12 mouse cellular contexts compared by ENCODE assay signal in the genomic region with DNA sequence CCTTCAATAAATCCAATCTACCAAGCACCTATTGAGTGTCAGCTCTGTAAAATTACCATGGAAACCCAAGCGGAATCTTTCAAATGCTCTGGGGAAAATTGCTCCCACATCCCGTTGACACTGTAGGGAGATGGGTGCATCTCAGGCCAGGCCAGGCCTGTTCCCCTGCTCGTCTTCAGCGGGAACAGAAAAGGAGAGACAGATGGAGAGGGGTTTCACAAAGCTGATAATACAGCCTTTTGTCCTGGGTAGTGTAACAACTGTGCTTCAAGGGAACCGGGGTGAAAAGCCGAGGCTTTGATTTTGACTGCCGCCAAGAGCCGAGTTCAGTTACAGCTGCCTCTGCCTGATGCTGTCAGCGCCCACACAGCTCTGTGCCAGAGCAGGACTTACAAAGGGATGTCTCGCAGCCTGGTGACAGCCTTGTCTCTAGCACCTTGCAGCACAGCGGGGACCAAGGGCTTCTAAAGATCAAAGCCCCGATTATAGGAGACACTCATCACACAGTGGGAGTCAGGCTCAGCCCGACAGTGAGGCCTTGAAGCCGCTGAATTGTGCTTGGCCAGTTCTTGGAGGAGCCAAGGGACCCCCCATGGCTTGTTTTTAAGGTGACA.
DNase-seq lines count a peak whose midpoint lies in the region; ATAC-seq lines count a peak whose summit lies in the region.
"Had no signal": no experiment of that assay in that cellular context is flagged by ENCODE, and none has a peak within 500 bp of the region (broad histone marks: within the 10 kb centered on the region; RNA-seq: fewer than 3 reads in every experiment).

No protein-coding gene starts in this region.

- DNase-seq in forebrain, embryonic 10.5 days (ENCODE audit: extremely low spot score, low spot score): peak; percentile 24
- no peak for DNase-seq in forebrain, embryonic 11.5 days (ENCODE audit: low spot score)
- DNase-seq in neural tube, embryonic 10.5 days (ENCODE audit: extremely low spot score, low spot score): peak; percentile 40
- no peak for DNase-seq in hindbrain, embryonic 14.5 days (ENCODE audit: low spot score)
- no peak for DNase-seq in urinary bladder, postnatal 10 days (ENCODE audit: low spot score)
- DNase-seq in ovary, adult 18-20 months (ENCODE audit: low spot score): no peak
- DNase-seq: B cell, adult 2 months; cerebellum, adult 11-12 months; lung, adult 18-20 months had no signal

- no peaks in the 10 kb centered on the region for H3K36me3 ChIP-seq in forebrain, embryonic 10.5 days (replicated peaks)
- no peaks in the 10 kb centered on the region for H3K36me3 ChIP-seq in forebrain, embryonic 11.5 days (ENCODE audit: control insufficient read depth, insufficient read depth, low read length)
- no peaks in the 10 kb centered on the region for H3K36me3 ChIP-seq in neural tube, embryonic 15.5 days
- no peaks in the 10 kb centered on the region for H3K36me3 ChIP-seq in hindbrain, embryonic 14.5 days (replicated peaks; ENCODE audit: control insufficient read depth, insufficient read depth)
- H3K36me3 ChIP-seq in kidney, embryonic 15.5 days: no peaks in the 10 kb centered on the region

- no peak overlapping the region for H3K9ac ChIP-seq in forebrain, embryonic 11.5 days (ENCODE audit: low read length)
- H3K9ac ChIP-seq in neural tube, embryonic 15.5 days (replicated peaks): no peak overlapping the region
- 0 out of 2 replicates have a peak overlapping the region, but pooled peaks have one; percentile 7 for H3K9ac ChIP-seq in hindbrain, embryonic 14.5 days
- no peak overlapping the region for H3K9ac ChIP-seq in kidney, embryonic 15.5 days

- no peak overlapping the region for H3K4me3 ChIP-seq in forebrain, embryonic 10.5 days
- no peak overlapping the region for H3K4me3 ChIP-seq in forebrain, embryonic 11.5 days (ENCODE audit: low read depth, low read length)
- no peak overlapping the region for H3K4me3 ChIP-seq in neural tube, embryonic 15.5 days (replicated peaks)
- H3K4me3 ChIP-seq in hindbrain, embryonic 14.5 days (replicated peaks; ENCODE audit: low read length): no peak overlapping the region
- H3K4me3 ChIP-seq in kidney, embryonic 15.5 days (replicated peaks): no peak overlapping the region

- H3K27ac ChIP-seq in forebrain, embryonic 10.5 days: no peak overlapping the region
- no peak overlapping the region for H3K27ac ChIP-seq in forebrain, embryonic 11.5 days (ENCODE audit: low read depth, low read length)
- H3K27ac ChIP-seq in neural tube, embryonic 15.5 days (replicated peaks): no peak overlapping the region
- no peak overlapping the region for H3K27ac ChIP-seq in hindbrain, embryonic 14.5 days
- H3K27ac ChIP-seq in kidney, embryonic 15.5 days: no peak overlapping the region

- H3K4me2 ChIP-seq in forebrain, embryonic 11.5 days (ENCODE audit: low read depth, low read length, severe bottlenecking): no peak overlapping the region
- no peak overlapping the region for H3K4me2 ChIP-seq in neural tube, embryonic 15.5 days
- H3K4me2 ChIP-seq in hindbrain, embryonic 14.5 days (replicated peaks): no peak overlapping the region
- no peak overlapping the region for H3K4me2 ChIP-seq in kidney, embryonic 15.5 days

- peaks cover 25% of the 10 kb centered on the region for H3K4me1 ChIP-seq in forebrain, embryonic 10.5 days
- H3K4me1 ChIP-seq in forebrain, embryonic 11.5 days (replicated peaks; ENCODE audit: control insufficient read depth, insufficient read depth, low read length): no peaks in the 10 kb centered on the region
- H3K4me1 ChIP-seq in neural tube, embryonic 15.5 days: peaks cover 22% of the 10 kb centered on the region
- H3K4me1 ChIP-seq in hindbrain, embryonic 14.5 days (replicated peaks; ENCODE audit: control insufficient read depth, insufficient read depth, low read length): peaks cover 4% of the 10 kb centered on the region; the same call in 1 of the 2 replicates
- peaks cover 17% of the 10 kb centered on the region for H3K4me1 ChIP-seq in kidney, embryonic 15.5 days

- 5% methylated on average over 14 of the region's 14 CpGs for WGBS in forebrain, embryonic 10.5 days
- WGBS in forebrain, embryonic 11.5 days: 6% methylated on average over 14 of the region's 14 CpGs
- WGBS in neural tube, embryonic 15.5 days: 13% methylated on average over 14 of the region's 14 CpGs
- 9% methylated on average over 14 of the region's 14 CpGs for WGBS in hindbrain, embryonic 14.5 days
- 34% methylated on average over 14 of the region's 14 CpGs for WGBS in kidney, embryonic 15.5 days

- H3K27me3 ChIP-seq in forebrain, embryonic 10.5 days (ENCODE audit: poor library complexity, severe bottlenecking): peaks cover 52% of the 10 kb centered on the region
- H3K27me3 ChIP-seq in forebrain, embryonic 11.5 days (ENCODE audit: control insufficient read depth, insufficient read depth, low read length): no peaks in the 10 kb centered on the region
- H3K27me3 ChIP-seq in neural tube, embryonic 15.5 days (replicated peaks): peaks cover 12% of the 10 kb centered on the region
- H3K27me3 ChIP-seq in hindbrain, embryonic 14.5 days (ENCODE audit: control insufficient read depth, insufficient read depth, low read length): no peaks in the 10 kb centered on the region
- peaks cover 43% of the 10 kb centered on the region for H3K27me3 ChIP-seq in kidney, embryonic 15.5 days

- ATAC-seq in forebrain, embryonic 11.5 days (replicated peaks; ENCODE audit: low FRiP score): no peak
- no peak for ATAC-seq in neural tube, embryonic 15.5 days (ENCODE audit: low FRiP score)
- no peak for ATAC-seq in hindbrain, embryonic 14.5 days (ENCODE audit: low FRiP score)
- no peak for ATAC-seq in kidney, embryonic 15.5 days (replicated peaks; ENCODE audit: low FRiP score)
- ATAC-seq: inflammation-experienced regulatory T-cells, adult 6 months had no signal

- no peaks in the 10 kb centered on the region for H3K9me3 ChIP-seq in forebrain, embryonic 10.5 days
- H3K9me3 ChIP-seq in forebrain, embryonic 11.5 days (ENCODE audit: control insufficient read depth, low read length): no peaks in the 10 kb centered on the region
- H3K9me3 ChIP-seq in neural tube, embryonic 15.5 days (replicated peaks): no peaks in the 10 kb centered on the region
- H3K9me3 ChIP-seq in hindbrain, embryonic 14.5 days (ENCODE audit: control insufficient read depth, low read length): no peaks in the 10 kb centered on the region
- no peaks in the 10 kb centered on the region for H3K9me3 ChIP-seq in kidney, embryonic 15.5 days (replicated peaks)

Comparison
In these comparisons a context has a peak if more than half of its experiments do, and no peak if none do; other contexts are left out.
1. DNase-seq: peak in forebrain, embryonic 10.5 days (single experiment) and neural tube, embryonic 10.5 days (single experiment); none in forebrain, embryonic 11.5 days (single experiment), hindbrain, embryonic 14.5 days (single experiment), urinary bladder, postnatal 10 days (single experiment) and ovary, adult 18-20 months (single experiment).